Mouse (Mus musculus) kidney, adult 2 months (tissue): ENCODE results near the gene Mmd. TPM values are rescaled to one million over a fixed set of nuclear protein-coding genes. Genes with fewer than 3 reads are reported as not detected.

Experiments
- DNase-seq: peaks from one replicate; pipeline ENCODE4 v3.0.0; 2021
- H3K27ac ChIP-seq: fragments of 200-500 bp; 2 replicates; pipeline ENCODE4 v1.5.1; 2012; ENCODE audit warnings: low read depth, low read length, control low read depth, inconsistent platforms; ENCODE audit not compliant: insufficient read depth
- H3K27me3 ChIP-seq: fragments of 200-500 bp; replicated peaks from 2 replicates; pipeline ENCODE4 v1.6.1; 2012; ENCODE audit warnings: mild to moderate bottlenecking, moderate library complexity, low read length, inconsistent platforms; ENCODE audit not compliant: control insufficient read depth, insufficient read depth
- H3K36me3 ChIP-seq: fragments of 200-500 bp; 2 replicates; pipeline ENCODE4 v1.6.1; 2012; ENCODE audit warnings: mild to moderate bottlenecking, moderate library complexity, low read length, inconsistent platforms; ENCODE audit not compliant: control insufficient read depth, insufficient read depth
- H3K4me1 ChIP-seq: fragments of 200-500 bp; 2 replicates; pipeline ENCODE4 v1.6.1; 2011; ENCODE audit warnings: low read length; ENCODE audit not compliant: control insufficient read depth, insufficient read depth
- H3K4me3 ChIP-seq: fragments of 200-500 bp; 2 replicates; pipeline ENCODE4 v1.5.1; 2011; ENCODE audit warnings: mild to moderate bottlenecking, low read depth, low read length, control low read depth; ENCODE audit not compliant: insufficient read depth
- CTCF ChIP-seq: fragments of 200-500 bp; conservative IDR thresholded peaks from 2 replicates; pipeline ENCODE4 v1.5.1; 2011; ENCODE audit warnings: low read depth, mild to moderate bottlenecking, control low read depth, low read length, moderate library complexity, mixed read lengths; ENCODE audit not compliant: insufficient read depth, insufficient read length
- POLR2A ChIP-seq: fragments of 200-500 bp; IDR thresholded peaks from one replicate; pipeline ENCODE4 v1.6.1; 2011; ENCODE audit warnings: low read depth, low read length, control low read depth
- WGBS: fragments of 180-500 bp; shearing (Covaris S2); methylation state at CpG from one replicate; pipeline ENCODE4 v1.1.7; 2018; 5-methylcytosine and 5-hydroxymethylcytosine counted together
- polyA plus RNA-seq: library from polyadenylated mRNA; depleted of rRNA; stranded (reverse); fragments of >200 nt; gene quantifications from 2 replicates; pipeline ENCODE4 v1.2.3, GENCODE M21; 2012

Gene Mmd
- polyA plus RNA-seq, 1 experiment, result 27.6 TPM

DNA sequence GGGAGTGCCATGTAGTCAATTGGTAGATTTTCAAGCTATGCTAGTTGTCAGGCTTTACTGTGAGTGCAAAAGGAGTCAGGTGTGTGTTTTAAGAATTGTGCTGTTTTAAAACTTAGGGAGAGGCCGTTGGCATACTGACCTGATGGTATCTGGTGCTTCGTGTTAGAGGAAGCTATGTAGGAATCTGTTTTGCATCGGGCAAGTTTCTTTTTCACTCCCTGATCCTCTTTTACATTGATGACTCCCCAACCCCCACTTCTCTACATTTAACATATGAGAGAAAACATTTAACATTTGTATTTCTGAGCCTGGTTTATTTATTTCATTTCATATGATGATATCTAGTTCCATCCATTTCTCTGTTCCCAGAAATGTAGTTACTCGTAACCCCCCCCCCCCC lies 1.5 kb upstream of the Mmd start:
- H3K4me1 ChIP-seq, result peaks cover 14% of the 10 kb centered on the region
- H3K27me3 ChIP-seq, result no peaks in the 10 kb centered on the region
- 81% methylated on average over 4 of the region's 4 CpGs for WGBS
- no peak overlapping the region for H3K4me3 ChIP-seq
- no peak for DNase-seq
- no peak for TF ChIP-seq POLR2A
- TF ChIP-seq CTCF, result no peak
- no peaks in the 10 kb centered on the region for H3K36me3 ChIP-seq
- H3K27ac ChIP-seq, result no peak overlapping the region

DNA sequence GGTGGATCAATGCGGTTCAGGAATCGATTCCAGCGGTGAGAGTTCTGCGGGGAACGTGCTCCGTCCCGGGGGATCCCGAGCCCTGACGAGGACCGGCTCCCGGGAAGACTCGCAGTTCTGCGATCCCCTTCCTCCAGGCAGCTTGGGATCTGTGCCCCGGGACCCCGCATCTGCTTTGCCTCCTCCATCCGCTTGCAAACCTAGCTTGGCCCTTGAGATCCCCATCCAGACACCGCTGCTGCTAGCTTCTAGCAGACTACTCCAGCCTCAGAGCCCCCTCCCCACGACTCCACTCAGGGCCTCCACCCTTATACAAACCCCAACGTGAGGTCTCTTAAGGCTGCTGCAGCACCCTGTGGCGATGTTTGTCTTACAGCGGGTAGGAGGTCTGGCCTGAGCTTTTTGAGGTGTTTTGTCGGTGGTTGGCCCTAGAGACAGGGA lies 465 bp downstream of the Mmd start:
- no peak for TF ChIP-seq CTCF
- no peak for TF ChIP-seq POLR2A
- no peaks in the 10 kb centered on the region for H3K27me3 ChIP-seq
- H3K27ac ChIP-seq, result peak overlapping the region; percentile 49
- peaks cover 14% of the 10 kb centered on the region for H3K4me1 ChIP-seq
- peak overlapping the region; percentile 81 for H3K4me3 ChIP-seq
- under 1% methylated on average over 22 of the region's 22 CpGs for WGBS
- DNase-seq, result no peak
- no peaks in the 10 kb centered on the region for H3K36me3 ChIP-seq

GRCm38 (mm10) chr11:90250189-90250588 lies 933 bp downstream of the Mmd start:
- no peaks in the 10 kb centered on the region for H3K27me3 ChIP-seq
- WGBS, result 2% methylated on average over 9 of the region's 9 CpGs
- peak overlapping the region; percentile 49 for H3K27ac ChIP-seq
- no peak for DNase-seq
- H3K4me1 ChIP-seq, result peaks cover 14% of the 10 kb centered on the region
- no peak for TF ChIP-seq CTCF
- TF ChIP-seq POLR2A, result no peak
- H3K4me3 ChIP-seq, result peak overlapping the region; percentile 81
- no peaks in the 10 kb centered on the region for H3K36me3 ChIP-seq

DNA sequence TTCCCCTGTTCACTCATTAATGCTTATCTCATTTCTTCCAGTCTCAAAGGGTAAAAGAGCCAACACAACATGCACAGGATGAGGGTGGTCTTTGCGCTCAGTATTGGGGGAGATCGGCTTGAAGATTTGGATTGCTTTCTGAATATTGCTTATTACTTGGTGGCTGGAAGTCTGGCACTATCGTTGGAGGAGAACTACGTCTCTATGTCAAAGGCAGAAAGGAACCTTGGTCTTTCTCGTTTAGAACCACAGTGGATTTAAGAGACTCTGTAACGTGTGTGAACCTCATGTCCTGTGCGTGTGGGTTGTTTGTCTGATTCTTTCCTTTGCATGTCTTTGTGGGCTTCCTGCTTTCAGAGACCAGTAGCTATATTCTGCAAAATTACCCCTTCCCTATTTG lies 1.5 kb downstream of the Mmd start:
- H3K4me1 ChIP-seq, result peaks cover 14% of the 10 kb centered on the region
- no peak for DNase-seq
- no peaks in the 10 kb centered on the region for H3K36me3 ChIP-seq
- H3K27me3 ChIP-seq, result no peaks in the 10 kb centered on the region
- no peak overlapping the region for H3K27ac ChIP-seq
- TF ChIP-seq CTCF, result no peak
- TF ChIP-seq POLR2A, result no peak
- peak overlapping the region; percentile 24; the same call in 1 of the 2 replicates for H3K4me3 ChIP-seq
- 65% methylated on average over 7 of the region's 7 CpGs for WGBS

GRCm38 (mm10) chr11:90251923-90252322 lies 2.7 kb downstream of the Mmd start:
- no peak for TF ChIP-seq POLR2A
- 12% methylated on average over 2 of the region's 2 CpGs for whole genome bisulfite sequencing
- no peak overlapping the region for H3K27ac ChIP-seq
- no peak overlapping the region for H3K4me3 ChIP-seq
- no peaks in the 10 kb centered on the region for H3K27me3 ChIP-seq
- DNase-seq, result peak; percentile 27
- no peaks in the 10 kb centered on the region for H3K36me3 ChIP-seq
- peaks cover 14% of the 10 kb centered on the region for H3K4me1 ChIP-seq

GRCm38 (mm10) chr11:90252366-90252765 lies 3.1 kb downstream of the Mmd start:
- Histone ChIP-seq H3K4me3 (no peak overlapping the region), H3K27me3 (no peaks in the 10 kb centered on the region), H3K27ac (no peak overlapping the region), H3K4me1 (peaks cover 14% of the 10 kb centered on the region), H3K36me3 (no peaks in the 10 kb centered on the region)
- no peak for TF ChIP-seq POLR2A
- TF ChIP-seq CTCF, result no peak
- WGBS, result 45% methylated on average over 8 of the region's 8 CpGs
- no peak for DNase-seq

GRCm38 (mm10) chr11:90254536-90254935 lies 5.3 kb downstream of the Mmd start:
- WGBS, result 88% methylated on average over 3 of the region's 3 CpGs
- Histone ChIP-seq H3K27me3 (no peaks in the 10 kb centered on the region), H3K36me3 (no peaks in the 10 kb centered on the region; the same call in 1 of the 2 replicates), H3K27ac (no peak overlapping the region), H3K4me1 (peaks cover 14% of the 10 kb centered on the region), H3K4me3 (no peak overlapping the region)
- no peak for DNase-seq
- no peak for TF ChIP-seq CTCF
- TF ChIP-seq POLR2A, result no peak

GRCm38 (mm10) chr11:90255687-90256086 lies 6.4 kb downstream of the Mmd start:
- peaks cover 10% of the 10 kb centered on the region for H3K4me1 ChIP-seq
- H3K36me3 ChIP-seq, result no peaks in the 10 kb centered on the region; the same call in none of the 2 replicates
- no peaks in the 10 kb centered on the region for H3K27me3 ChIP-seq
- WGBS, result 71% methylated on average over 6 of the region's 6 CpGs
- no peak for DNase-seq
- H3K27ac ChIP-seq, result no peak overlapping the region
- TF ChIP-seq POLR2A (no peak), CTCF (no peak)
- no peak overlapping the region for H3K4me3 ChIP-seq
